14 mouse cellular contexts compared by ENCODE assay signal in genomic region chr4:82604501-82604900, GRCm38 (mm10).
DNase-seq lines count a peak whose midpoint lies in the region; ATAC-seq and TF ChIP-seq lines count a peak whose summit lies in the region.
"Had no signal": no experiment of that assay in that cellular context is flagged by ENCODE, and none has a peak within 500 bp of the region (broad histone marks: within the 10 kb centered on the region; RNA-seq: fewer than 3 reads in every experiment).

No protein-coding gene starts in this region.

- H3K9me3 ChIP-seq in embryonic facial prominence, embryonic 12.5 days: no peaks in the 10 kb centered on the region; the same call in 1 of the 2 replicates
- peaks cover 8% of the 10 kb centered on the region; the same call in 1 of the 2 replicates for H3K9me3 ChIP-seq in embryonic facial prominence, embryonic 10.5 days
- H3K9me3 ChIP-seq in kidney, embryonic 16.5 days (ENCODE audit: low read length): peaks cover 6% of the 10 kb centered on the region; the same call in 1 of the 2 replicates
- H3K9me3 ChIP-seq in forebrain, embryonic 15.5 days: 0 out of 2 replicates have a peak, but pooled peaks cover 5% of the 10 kb centered on the region
- H3K9me3 ChIP-seq in midbrain, postnatal 0 days (ENCODE audit: low read length): 0 out of 2 replicates have a peak, but pooled peaks cover 8% of the 10 kb centered on the region
- H3K9me3 ChIP-seq: liver, embryonic 13.5 days had no signal

- peaks cover 26% of the 10 kb centered on the region for H3K4me1 ChIP-seq in embryonic facial prominence, embryonic 12.5 days
- H3K4me1 ChIP-seq in embryonic facial prominence, embryonic 10.5 days: peaks cover 20% of the 10 kb centered on the region
- peaks cover 16% of the 10 kb centered on the region for H3K4me1 ChIP-seq in kidney, embryonic 16.5 days (ENCODE audit: insufficient read depth, low read length)
- H3K4me1 ChIP-seq in forebrain, embryonic 15.5 days: peaks cover 19% of the 10 kb centered on the region
- H3K4me1 ChIP-seq in midbrain, postnatal 0 days (ENCODE audit: insufficient read depth, low read length): no peaks in the 10 kb centered on the region
- H3K4me1 ChIP-seq: liver, embryonic 13.5 days had no signal

- peak; percentile 35; the same call in 1 of the 2 replicates for ATAC-seq in embryonic facial prominence, embryonic 12.5 days (ENCODE audit: insufficient number of reproducible peaks, insufficient read depth, low FRiP score, low TSS enrichment)
- 0 out of 2 replicates have a peak, but pooled peaks have one; percentile 8 for ATAC-seq in kidney, embryonic 16.5 days (ENCODE audit: low FRiP score, low TSS enrichment)
- no peak for ATAC-seq in forebrain, embryonic 15.5 days (replicated peaks)
- ATAC-seq in midbrain, postnatal 0 days (ENCODE audit: low FRiP score): no peak
- no peak for ATAC-seq in erythroblast, adult 5-6 weeks (replicated peaks; ENCODE audit: low FRiP score, poor library complexity, severe bottlenecking)

- H3K27me3 ChIP-seq in embryonic facial prominence, embryonic 12.5 days: no peaks in the 10 kb centered on the region
- no peaks in the 10 kb centered on the region for H3K27me3 ChIP-seq in embryonic facial prominence, embryonic 10.5 days (replicated peaks; ENCODE audit: low read depth, poor library complexity, severe bottlenecking)
- H3K27me3 ChIP-seq in kidney, embryonic 16.5 days (ENCODE audit: insufficient read depth, low read length): no peaks in the 10 kb centered on the region
- no peaks in the 10 kb centered on the region for H3K27me3 ChIP-seq in forebrain, embryonic 15.5 days
- H3K27me3 ChIP-seq in midbrain, postnatal 0 days (ENCODE audit: insufficient read depth, low read length): no peaks in the 10 kb centered on the region
- H3K27me3 ChIP-seq: liver, embryonic 13.5 days had no signal

- H3K9ac ChIP-seq in embryonic facial prominence, embryonic 12.5 days: no peak overlapping the region
- H3K9ac ChIP-seq in kidney, embryonic 16.5 days (replicated peaks; ENCODE audit: low read length): no peak overlapping the region
- H3K9ac ChIP-seq in forebrain, embryonic 15.5 days (replicated peaks): no peak overlapping the region
- no peak overlapping the region for H3K9ac ChIP-seq in midbrain, postnatal 0 days (replicated peaks; ENCODE audit: low read length, poor library complexity, severe bottlenecking)
- H3K9ac ChIP-seq: liver, embryonic 13.5 days had no signal

- H3K36me3 ChIP-seq in embryonic facial prominence, embryonic 12.5 days: no peaks in the 10 kb centered on the region
- H3K36me3 ChIP-seq in embryonic facial prominence, embryonic 10.5 days (replicated peaks): no peaks in the 10 kb centered on the region
- H3K36me3 ChIP-seq in kidney, embryonic 16.5 days (ENCODE audit: insufficient read depth, low read length): no peaks in the 10 kb centered on the region
- H3K36me3 ChIP-seq in forebrain, embryonic 15.5 days: no peaks in the 10 kb centered on the region
- no peaks in the 10 kb centered on the region for H3K36me3 ChIP-seq in midbrain, postnatal 0 days (ENCODE audit: insufficient read depth, low read length)
- H3K36me3 ChIP-seq: liver, embryonic 13.5 days had no signal

- H3K27ac ChIP-seq in embryonic facial prominence, embryonic 12.5 days: peak overlapping the region; percentile 71; the same call in 1 of the 2 replicates
- H3K27ac ChIP-seq in embryonic facial prominence, embryonic 10.5 days (replicated peaks): no peak overlapping the region; the same call in 1 of the 2 replicates
- no peak overlapping the region; the same call in 1 of the 2 replicates for H3K27ac ChIP-seq in kidney, embryonic 16.5 days (ENCODE audit: low read length)
- H3K27ac ChIP-seq in forebrain, embryonic 15.5 days (replicated peaks): peak overlapping the region; percentile 59; the same call in 1 of the 2 replicates
- H3K27ac ChIP-seq in midbrain, postnatal 0 days (ENCODE audit: low read depth, low read length): no peak overlapping the region
- H3K27ac ChIP-seq: kidney, postnatal 0 days; liver, embryonic 13.5 days had no signal

- no peak overlapping the region for H3K4me3 ChIP-seq in embryonic facial prominence, embryonic 12.5 days
- no peak overlapping the region for H3K4me3 ChIP-seq in embryonic facial prominence, embryonic 10.5 days
- H3K4me3 ChIP-seq in kidney, embryonic 16.5 days (ENCODE audit: low read length): no peak overlapping the region
- H3K4me3 ChIP-seq in forebrain, embryonic 15.5 days: no peak overlapping the region
- no peak overlapping the region for H3K4me3 ChIP-seq in midbrain, postnatal 0 days (ENCODE audit: low read depth, low read length)
- H3K4me3 ChIP-seq: liver, embryonic 13.5 days had no signal

- no peak for DNase-seq in embryonic facial prominence, embryonic 10.5 days (ENCODE audit: low spot score)
- DNase-seq in kidney, postnatal 25 days: no peak
- peak; percentile 47 for DNase-seq in midbrain, postnatal 0 days (ENCODE audit: low spot score)
- DNase-seq in gastrocnemius, postnatal 4 days (ENCODE audit: low spot score in 2 of 2): no peak
- DNase-seq: embryo, embryonic 11 days; heart, postnatal 10 days; layer of hippocampus, postnatal 36 days; liver, embryonic 13.5 days; thymus, adult 18-20 months had no signal

- TF ChIP-seq CTCF in midbrain, postnatal 0 days (IDR thresholded peaks at IDR 0.05): no peak

- WGBS in embryonic facial prominence, embryonic 12.5 days: 56% methylated on average over 4 of the region's 4 CpGs
- 72% methylated on average over 4 of the region's 4 CpGs for WGBS in embryonic facial prominence, embryonic 10.5 days
- 66% methylated on average over 4 of the region's 4 CpGs for WGBS in kidney, embryonic 16.5 days
- 62% methylated on average over 4 of the region's 4 CpGs for WGBS in forebrain, embryonic 15.5 days
- 62% methylated on average over 4 of the region's 4 CpGs for WGBS in midbrain, postnatal 0 days

- H3K4me2 ChIP-seq in embryonic facial prominence, embryonic 12.5 days (replicated peaks): no peak overlapping the region
- H3K4me2 ChIP-seq in kidney, embryonic 16.5 days (replicated peaks; ENCODE audit: low read depth, low read length): no peak overlapping the region
- no peak overlapping the region for H3K4me2 ChIP-seq in forebrain, embryonic 15.5 days (replicated peaks)
- no peak overlapping the region for H3K4me2 ChIP-seq in midbrain, postnatal 0 days (ENCODE audit: low read depth, low read length, poor library complexity, severe bottlenecking)
- H3K4me2 ChIP-seq: liver, embryonic 13.5 days had no signal

Comparison
In these comparisons a context has a peak if more than half of its experiments do, and no peak if none do; other contexts are left out.
1. H3K27ac ChIP-seq: peak in embryonic facial prominence, embryonic 12.5 days (single experiment) and forebrain, embryonic 15.5 days (single experiment); none in embryonic facial prominence, embryonic 10.5 days (single experiment), kidney, embryonic 16.5 days (single experiment) and midbrain, postnatal 0 days (single experiment).
2. ATAC-seq: peak in embryonic facial prominence, embryonic 12.5 days (single experiment) and kidney, embryonic 16.5 days (single experiment); none in forebrain, embryonic 15.5 days (single experiment), midbrain, postnatal 0 days (single experiment) and erythroblast, adult 5-6 weeks (single experiment).